Mouse (Mus musculus) ES-Bruce4 (cell line): ENCODE data around the gene Fgfr2.
"Not testable (repeated sequence)": the region's sequence is repeated elsewhere in the genome, so short reads cannot be mapped to it uniquely, and the experiment has no call there.

Source experiments
- CTCF ChIP-seq: IDR thresholded peaks from one replicate; pipeline ENCODE4 v1.8.1; 2011; ENCODE audit warnings: low read depth, low read length
- EP300 ChIP-seq: IDR thresholded peaks from 2 replicates; pipeline ENCODE4 v1.6.1; 2011; ENCODE audit warnings: low read depth, low read length; ENCODE audit not compliant: insufficient read depth
- POLR2A ChIP-seq: IDR thresholded peaks from one replicate; pipeline ENCODE4 v1.8.1; 2011; ENCODE audit warnings: low read length; ENCODE audit not compliant: insufficient read depth

DNA sequence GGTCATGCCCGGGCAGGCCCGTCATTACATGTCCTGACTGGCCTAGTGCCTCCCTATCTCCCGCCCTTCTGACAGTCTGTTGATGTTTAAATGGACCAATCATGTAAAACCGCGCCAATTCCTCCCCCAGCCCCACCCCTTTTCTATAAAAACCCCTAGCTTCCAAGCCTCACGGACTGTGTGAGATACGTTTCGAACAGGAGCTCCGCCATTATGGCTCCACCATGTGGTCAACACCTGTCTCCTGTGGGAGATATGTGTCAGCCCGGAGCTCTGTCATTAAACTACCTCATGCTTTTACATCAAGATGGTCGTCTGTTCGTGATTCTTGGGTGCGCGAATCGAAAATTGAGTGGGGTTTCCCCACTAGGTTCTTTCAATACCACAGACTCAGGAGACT is 2592.0 kb downstream of the Fgfr2 start:
- TF ChIP-seq EP300, CTCF, POLR2A: not testable (repeated sequence)
